Mouse (Mus musculus) CH12.LX (cell line): ENCODE data around the gene Coq8a. TPM values are rescaled to one million over a fixed set of nuclear protein-coding genes. Genes with fewer than 3 reads are reported as not detected.

ENCODE experiments used
- DNase-seq: peaks from one replicate; pipeline ENCODE4 v3.0.0-alpha.2; 2013; ENCODE audit errors: extremely low read depth
- H3K27ac ChIP-seq: 2 replicates; pipeline ENCODE4 v1.5.1; 2012; ENCODE audit warnings: low read depth, mild to moderate bottlenecking, control low read depth, moderate library complexity; ENCODE audit not compliant: insufficient read depth
- H3K27me3 ChIP-seq: replicated peaks from 2 replicates; pipeline ENCODE3; 2012; ENCODE audit warnings: inconsistent platforms
- H3K36me3 ChIP-seq, 2 experiments: replicated peaks in 1 of 2; 2 replicates each; pipeline versions ENCODE3 to v1.6.1; 2012; ENCODE audit warnings: inconsistent platforms in 1 of 2, low read length in 1 of 2, mild to moderate bottlenecking in 1 of 2, mixed read lengths in 1 of 2, moderate library complexity in 1 of 2; ENCODE audit not compliant: control insufficient read depth in 1 of 2, insufficient read depth in 1 of 2
- H3K4me1 ChIP-seq, 2 experiments: 2 replicates each; pipeline ENCODE4 v1.6.1; 2012; ENCODE audit warnings: inconsistent platforms in 1 of 2, moderate library complexity in 1 of 2; ENCODE audit not compliant: insufficient read depth in 2 of 2, control insufficient read depth in 1 of 2
- H3K4me2 ChIP-seq: 2 replicates; pipeline ENCODE4 v1.6.1; 2012; ENCODE audit warnings: low read depth, mild to moderate bottlenecking, control low read depth; ENCODE audit not compliant: poor library complexity, insufficient read depth, severe bottlenecking
- H3K4me3 ChIP-seq, 3 experiments: fragments of 150-350 bp in 1 of 3; sonication (generic) in 1 of 3; replicated peaks in 1 of 3; 2 replicates each; pipeline versions ENCODE3 to v1.5.1; 2011 to 2012; ENCODE audit warnings: low read depth in 2 of 3, low read length in 2 of 3, mild to moderate bottlenecking in 2 of 3, moderate library complexity in 2 of 3, control low read depth in 1 of 3, improper control_type of control experiment in 1 of 3, inconsistent platforms in 1 of 3, mixed read lengths in 1 of 3; ENCODE audit not compliant: poor library complexity in 1 of 3
- H3K79me2 ChIP-seq: replicated peaks from 2 replicates; pipeline ENCODE4 v1.6.1; 2012; ENCODE audit warnings: mild to moderate bottlenecking, moderate library complexity; ENCODE audit not compliant: control insufficient read depth, poor library complexity, insufficient read depth, severe bottlenecking; ENCODE audit errors: extremely low read depth
- H3K9ac ChIP-seq: 2 replicates; pipeline ENCODE4 v1.6.1; 2012; ENCODE audit warnings: low read depth, mild to moderate bottlenecking, control low read depth, moderate library complexity; ENCODE audit not compliant: insufficient read depth
- H3K9me3 ChIP-seq: replicated peaks from 2 replicates; pipeline ENCODE3; 2012; ENCODE audit warnings: low read length, inconsistent platforms, mixed read lengths
- BHLHE40 ChIP-seq: IDR thresholded peaks from 2 replicates; pipeline ENCODE4 v1.6.1; 2011; ENCODE audit warnings: mild to moderate bottlenecking, low read depth, low read length, improper control_type of control experiment
- CTCF ChIP-seq, 2 experiments: IDR thresholded peaks in 1 of 2; conservative IDR thresholded peaks in 1 of 2; 2 replicates each; pipeline ENCODE4 v1.5.1; 2011 to 2012; ENCODE audit warnings: low read depth in 2 of 2, low read length in 2 of 2, improper control_type of control experiment in 1 of 2, inconsistent platforms in 1 of 2, mild to moderate bottlenecking in 1 of 2, moderate library complexity in 1 of 2
- ELF1 ChIP-seq: IDR thresholded peaks from 2 replicates; pipeline ENCODE4 v1.6.1; 2014; ENCODE audit warnings: low read depth, mild to moderate bottlenecking, inconsistent platforms, low read length, improper control_type of control experiment
- ETS1 ChIP-seq: conservative IDR thresholded peaks from 2 replicates; pipeline ENCODE4 v1.6.1; 2012; ENCODE audit warnings: low read depth, mild to moderate bottlenecking, inconsistent platforms, low read length, improper control_type of control experiment, moderate library complexity
- GABPA ChIP-seq: IDR thresholded peaks from 2 replicates; pipeline ENCODE4 v1.6.1; 2012; ENCODE audit warnings: low read depth, low read length, improper control_type of control experiment, inconsistent platforms; ENCODE audit not compliant: insufficient replicate concordance
- IRF4 ChIP-seq: IDR thresholded peaks from 2 replicates; pipeline ENCODE4 v1.6.1; 2014; ENCODE audit warnings: low read depth, mild to moderate bottlenecking, inconsistent platforms, low read length, improper control_type of control experiment
- JUN ChIP-seq: IDR thresholded peaks from 2 replicates; pipeline ENCODE4 v1.6.1; 2011; ENCODE audit warnings: low read depth, mild to moderate bottlenecking, low read length, improper control_type of control experiment, moderate library complexity; ENCODE audit not compliant: insufficient read depth
- JUND ChIP-seq: conservative IDR thresholded peaks from 2 replicates; pipeline ENCODE4 v1.6.1; 2011; ENCODE audit warnings: low read depth, low read length, improper control_type of control experiment
- KAT2A ChIP-seq: IDR thresholded peaks from 2 replicates; pipeline ENCODE4 v1.6.1; 2012; ENCODE audit warnings: low read length, improper control_type of control experiment, inconsistent platforms; ENCODE audit not compliant: insufficient replicate concordance
- MAFK ChIP-seq: IDR thresholded peaks from 2 replicates; pipeline ENCODE4 v1.6.1; 2011; ENCODE audit warnings: low read length, improper control_type of control experiment; ENCODE audit not compliant: insufficient replicate concordance
- MAX ChIP-seq: IDR thresholded peaks from 2 replicates; pipeline ENCODE4 v1.6.1; 2011; ENCODE audit warnings: low read length, improper control_type of control experiment
- MXI1 ChIP-seq: IDR thresholded peaks from 2 replicates; pipeline ENCODE4 v1.6.1; 2011; ENCODE audit warnings: mild to moderate bottlenecking, low read depth, low read length, improper control_type of control experiment
- MYC ChIP-seq: IDR thresholded peaks from 2 replicates; pipeline ENCODE4 v1.6.1; 2011; ENCODE audit warnings: low read depth, mild to moderate bottlenecking, improper control_type of control experiment, low read length
- NELFE ChIP-seq: IDR thresholded peaks from 2 replicates; pipeline ENCODE4 v1.6.1; 2011; ENCODE audit warnings: low read depth, low read length, improper control_type of control experiment
- PAX5 ChIP-seq: IDR thresholded peaks from 2 replicates; pipeline ENCODE4 v1.6.1; 2012; ENCODE audit warnings: low read length, inconsistent platforms, mixed read lengths
- POLR2A ChIP-seq: IDR thresholded peaks from 2 replicates; pipeline ENCODE4 v1.6.1; 2011; ENCODE audit warnings: low read depth, mild to moderate bottlenecking, improper control_type of control experiment, low read length
- POLR2AphosphoS2 ChIP-seq: IDR thresholded peaks from 2 replicates; pipeline ENCODE4 v1.6.1; 2011; ENCODE audit warnings: low read depth, low read length, improper control_type of control experiment
- RAD21 ChIP-seq: IDR thresholded peaks from 2 replicates; pipeline ENCODE4 v1.6.1; 2011; ENCODE audit warnings: low read depth, mild to moderate bottlenecking, low read length, improper control_type of control experiment, moderate library complexity
- SMC3 ChIP-seq: IDR thresholded peaks from 2 replicates; pipeline ENCODE4 v1.6.1; 2011; ENCODE audit warnings: low read depth, low read length, improper control_type of control experiment
- TBP ChIP-seq: conservative IDR thresholded peaks from 2 replicates; pipeline ENCODE4 v1.6.1; 2011; ENCODE audit warnings: low read depth, low read length, improper control_type of control experiment
- TCF12 ChIP-seq: IDR thresholded peaks from 2 replicates; pipeline ENCODE4 v1.6.1; 2014; ENCODE audit warnings: low read depth, mild to moderate bottlenecking, inconsistent platforms, low read length, improper control_type of control experiment
- USF1 ChIP-seq: IDR thresholded peaks from 2 replicates; pipeline ENCODE4 v1.6.1; 2014; ENCODE audit warnings: low read depth, mild to moderate bottlenecking, inconsistent platforms, low read length, improper control_type of control experiment
- USF2 ChIP-seq: conservative IDR thresholded peaks from 2 replicates; pipeline ENCODE4 v1.6.1; 2011; ENCODE audit warnings: low read depth, low read length, improper control_type of control experiment
- ZC3H11A ChIP-seq: IDR thresholded peaks from 2 replicates; pipeline ENCODE4 v1.6.1; 2012; ENCODE audit warnings: low read depth, mild to moderate bottlenecking, inconsistent platforms, low read length, improper control_type of control experiment
- ZKSCAN1 ChIP-seq: IDR thresholded peaks from 2 replicates; pipeline ENCODE4 v1.6.1; 2012; ENCODE audit warnings: low read depth, inconsistent platforms, low read length, improper control_type of control experiment, borderline replicate concordance
- ZMIZ1 ChIP-seq: IDR thresholded peaks from 2 replicates; pipeline ENCODE4 v1.6.1; 2012; ENCODE audit warnings: low read depth, mild to moderate bottlenecking, inconsistent platforms, low read length, improper control_type of control experiment
- dilution Hi-C: fragments of 300-500 bp; cut with MboI; formaldehyde crosslinking; loops from 2 replicates; pipeline ENCODE4 v1.14.3; 2020; ENCODE audit warnings: low sequenced_read_pairs; ENCODE audit not compliant: extremely low pct_unique_long_range_greater_than_20kb, extremely low pct_ligation_motif_present
- in situ Hi-C: fragments of 300-500 bp; cut with MboI; formaldehyde crosslinking; loops from 3 replicates; pipeline ENCODE4 v1.14.3; 2019; ENCODE audit warnings: low sequenced_read_pairs, low pct_ligation_motif_present, low pct_unique_long_range_greater_than_20kb, mixed read lengths
- polyA plus RNA-seq: library from polyadenylated mRNA; unstranded; fragments of >175 nt; gene quantifications from 2 replicates; pipeline ENCODE4 v1.2.1, GENCODE M21; 2012; ENCODE audit warnings: low read depth; ENCODE audit not compliant: insufficient read length
- total RNA-seq, 2 experiments: library from RNA; depleted of rRNA; stranded (reverse); fragments of 300-350 nt in 1 of 2; fragments of >200 nt in 1 of 2; gene quantifications; 2 replicates each; pipeline ENCODE4 v1.2.3; 2012 to 2014

The Coq8a gene
- total and polyA plus RNA-seq, 3 experiments = 73.4 to 237 (median 88.1) TPM

DNA sequence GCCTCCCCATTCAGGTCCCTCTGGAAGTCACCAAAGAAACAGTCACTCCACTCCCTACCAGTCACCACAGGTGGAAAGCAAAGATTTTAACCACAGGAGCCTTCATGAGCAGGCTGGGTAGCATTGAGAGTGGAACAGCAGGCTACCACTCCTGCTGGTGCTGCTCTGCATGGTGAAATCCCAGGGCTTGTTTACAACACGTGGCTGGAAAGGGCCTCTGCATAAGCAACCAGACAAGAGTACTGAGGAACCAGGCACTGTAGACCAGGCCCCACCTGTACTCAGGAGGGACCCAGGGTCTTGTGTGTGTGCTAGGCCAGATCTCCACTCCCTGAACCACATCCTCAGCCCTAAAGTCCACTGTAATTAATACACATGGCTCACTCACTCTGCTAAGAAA lies 22.6 kb downstream of the Coq8a start:
- in situ Hi-C loops = loop anchor here (5.0 kb wide), 1 partner anchor 41 kb away; no protein-coding TSS in a partner anchor
- Histone ChIP-seq H3K9ac (no peak overlapping the region), H3K79me2 (peaks cover 33% of the 10 kb centered on the region), H3K4me1 (peaks cover 22 to 63% of the 10 kb centered on the region in 2 experiments), H3K27ac (peak overlapping the region; percentile 64), H3K4me3 (no peak overlapping the region), H3K4me2 (no peak overlapping the region), H3K27me3 (no peaks in the 10 kb centered on the region), H3K9me3 (no peaks in the 10 kb centered on the region), H3K36me3 (peaks cover 91 to 98% of the 10 kb centered on the region in 2 experiments)
- dilution Hi-C loops = no loop called here
- peak; percentile 48 for DNase-seq
- TF ChIP-seq MXI1 (peak; percentile 52; the same call in 1 of the 2 replicates), PAX5 (no peak), TBP (no peak), MYC (0 out of 2 replicates have a peak, but pooled peaks have one; percentile 42), KAT2A (no peak), ZMIZ1 (no peak), SMC3 (no peak), BHLHE40 (peak; percentile 56; the same call in 1 of the 2 replicates), IRF4 (no peak), RAD21 (no peak), MAX (peak; percentile 69; the same call in 1 of the 2 replicates), ETS1 (no peak; the same call in 1 of the 2 replicates), ELF1 (no peak), JUND (no peak), TCF12 (peak; percentile 23; the same call in 1 of the 2 replicates), POLR2A (no peak), MAFK (no peak), USF1 (peak; percentile 7; the same call in 1 of the 2 replicates), POLR2AphosphoS2 (no peak)
- TF ChIP-seq, all 38 proteins: peak for 6

- Histone ChIP-seq H3K4me3 (no peak overlapping the region), H3K4me2 (no peak overlapping the region), H3K27me3 (no peaks in the 10 kb centered on the region), H3K79me2 (peaks cover 23% of the 10 kb centered on the region), H3K9me3 (no peaks in the 10 kb centered on the region), H3K4me1 (peaks cover 22 to 53% of the 10 kb centered on the region in 2 experiments), H3K27ac (peak overlapping the region; percentile 8; the same call in 1 of the 2 replicates), H3K9ac (no peak overlapping the region), H3K36me3 (peaks cover 94 to 98% of the 10 kb centered on the region in 2 experiments)
- DNase-seq = no peak
- dilution Hi-C loops (no loop called here), in situ Hi-C loops (loop anchor here (5.0 kb wide), 1 partner anchor 42 kb away; no protein-coding TSS in a partner anchor)
- TF ChIP-seq CTCF (conservative IDR thresholded peaks at IDR 0.05 in 1 of 2, IDR thresholded peaks at IDR 0.05 in 1 of 2; ENCODE audit: low read depth in 2 of 2, low read length in 2 of 2) = no peak
- no peak for TF ChIP-seq TCF12
- TF ChIP-seq NELFE = no peak
- TF ChIP-seq MXI1 = no peak
- no peak for TF ChIP-seq SMC3
- TF ChIP-seq MAX = no peak
- no peak for TF ChIP-seq JUN
- TF ChIP-seq GABPA = no peak
- no peak for TF ChIP-seq ZKSCAN1
- no peak for TF ChIP-seq RAD21
- no peak for TF ChIP-seq KAT2A
- TF ChIP-seq ZC3H11A = no peak
- no peak for TF ChIP-seq USF2
Measured at GRCm38 (mm10) chr1:180175635-180176034, 23.8 kb downstream of the Coq8a start.
